Mouse (Mus musculus) MEL (cell line): ENCODE measurements at regions not wholly inside any gene's neighbourhood (a gene's known extent, or its start where the extent isn't known, plus 50 kb on each side); places are given as distances from the start of the nearest gene placed in this dataset.

ENCODE experiments used
- BHLHE40 ChIP-seq: IDR thresholded peaks from 2 replicates; pipeline ENCODE4 v1.6.1; 2012; ENCODE audit warnings: low read depth, mild to moderate bottlenecking, inconsistent platforms, low read length, improper control_type of control experiment, borderline replicate concordance
- CTCF ChIP-seq, 3 experiments: IDR thresholded peaks in 2 of 3; conservative IDR thresholded peaks in 1 of 3; 2 replicates each; pipeline ENCODE4 v1.5.1; 2011 to 2012; ENCODE audit warnings: low read length in 3 of 3, low read depth in 2 of 3, mild to moderate bottlenecking in 2 of 3, improper control_type of control experiment in 1 of 3, inconsistent platforms in 1 of 3, mixed read lengths in 1 of 3, moderate library complexity in 1 of 3; ENCODE audit not compliant: control insufficient read depth in 1 of 3, insufficient read depth in 1 of 3, poor library complexity in 1 of 3, severe bottlenecking in 1 of 3
- ETS1 ChIP-seq: IDR thresholded peaks from 2 replicates; pipeline ENCODE4 v1.6.1; 2012; ENCODE audit warnings: low read depth, mild to moderate bottlenecking, inconsistent platforms, low read length, improper control_type of control experiment, moderate library complexity
- NELFE ChIP-seq: IDR thresholded peaks from 2 replicates; pipeline ENCODE4 v1.6.1; 2011; ENCODE audit warnings: low read depth, low read length, improper control_type of control experiment
- POLR2A ChIP-seq, 2 experiments: IDR thresholded peaks; 2 replicates each; pipeline ENCODE4 v1.6.1; 2011 to 2012; ENCODE audit warnings: low read length in 2 of 2, mild to moderate bottlenecking in 2 of 2, control low read depth in 1 of 2, improper control_type of control experiment in 1 of 2, low read depth in 1 of 2, moderate library complexity in 1 of 2; ENCODE audit not compliant: control insufficient read depth in 1 of 2, insufficient read depth in 1 of 2, poor library complexity in 1 of 2

- TF ChIP-seq NELFE (no peak), POLR2A (IDR thresholded peaks at IDR 0.05; ENCODE audit: control insufficient read depth in 1 of 2, insufficient read depth in 1 of 2, low read depth in 1 of 2, low read length in 2 of 2, poor library complexity in 1 of 2) (no peak), CTCF (IDR thresholded peaks at IDR 0.05 in 2 of 3, conservative IDR thresholded peaks at IDR 0.05 in 1 of 3; ENCODE audit: control insufficient read depth in 1 of 3, insufficient read depth in 1 of 3, low read depth in 2 of 3, low read length in 3 of 3, poor library complexity in 1 of 3, severe bottlenecking in 1 of 3) (no peak), ETS1 (no peak), BHLHE40 (no peak)
Observed at GRCm38 (mm10) chr4:55276300-55276952, 73.4 kb upstream of the Rad23b start.
